Mouse (Mus musculus) NIH3T3 (cell line): Measurements from ENCODE around the gene Wdr26.
A peak's percentile ranks its signal among the peaks of the same experiment; 100 is the strongest.

ENCODE experiments used
- DNase-seq: peaks from one replicate; pipeline ENCODE4 v3.0.0-alpha.2; 2012; ENCODE audit warnings: low read depth

Gene Wdr26

GRCm38 (mm10) chr1:181211920-181212633 lies at the start of gene Wdr26:
Gene Wdr26 (minus strand): TSS chr1:181212001.
- peak; percentile 90 for DNase-seq

GRCm38 (mm10) chr1:181260949-181261696 lies 49.3 kb upstream of the Wdr26 start:
- DNase-seq = peak; percentile 60

- no peak for DNase-seq
Observed at GRCm38 (mm10) chr1:181260422-181260821, 48.6 kb upstream of the Wdr26 start.

- no peak for DNase-seq
Observed at GRCm38 (mm10) chr1:181259626-181260410, 48.0 kb upstream of the Wdr26 start.

GRCm38 (mm10) chr1:181259056-181259455 lies 47.3 kb upstream of the Wdr26 start:
- no peak for DNase-seq

DNA sequence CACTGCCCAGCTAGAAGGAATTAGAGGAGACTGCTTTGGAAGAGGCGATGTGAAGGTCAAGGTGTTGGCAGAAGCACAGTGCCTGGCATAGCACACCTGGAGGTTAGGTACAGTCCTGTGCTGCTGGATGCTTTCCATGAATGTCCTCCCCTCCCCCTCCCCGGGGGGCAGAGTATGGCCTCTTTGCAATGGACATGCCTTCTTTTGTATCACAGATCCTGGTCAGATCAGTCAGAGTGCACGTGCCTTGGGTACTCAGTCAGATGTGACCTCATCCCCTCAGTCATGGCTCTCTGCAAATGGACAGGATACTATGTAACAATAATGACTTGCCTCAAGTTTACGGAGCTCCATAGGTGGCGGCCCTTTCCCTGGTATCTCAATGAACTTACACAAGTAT lies 46.8 kb upstream of the Wdr26 start:
- DNase-seq = no peak

DNA sequence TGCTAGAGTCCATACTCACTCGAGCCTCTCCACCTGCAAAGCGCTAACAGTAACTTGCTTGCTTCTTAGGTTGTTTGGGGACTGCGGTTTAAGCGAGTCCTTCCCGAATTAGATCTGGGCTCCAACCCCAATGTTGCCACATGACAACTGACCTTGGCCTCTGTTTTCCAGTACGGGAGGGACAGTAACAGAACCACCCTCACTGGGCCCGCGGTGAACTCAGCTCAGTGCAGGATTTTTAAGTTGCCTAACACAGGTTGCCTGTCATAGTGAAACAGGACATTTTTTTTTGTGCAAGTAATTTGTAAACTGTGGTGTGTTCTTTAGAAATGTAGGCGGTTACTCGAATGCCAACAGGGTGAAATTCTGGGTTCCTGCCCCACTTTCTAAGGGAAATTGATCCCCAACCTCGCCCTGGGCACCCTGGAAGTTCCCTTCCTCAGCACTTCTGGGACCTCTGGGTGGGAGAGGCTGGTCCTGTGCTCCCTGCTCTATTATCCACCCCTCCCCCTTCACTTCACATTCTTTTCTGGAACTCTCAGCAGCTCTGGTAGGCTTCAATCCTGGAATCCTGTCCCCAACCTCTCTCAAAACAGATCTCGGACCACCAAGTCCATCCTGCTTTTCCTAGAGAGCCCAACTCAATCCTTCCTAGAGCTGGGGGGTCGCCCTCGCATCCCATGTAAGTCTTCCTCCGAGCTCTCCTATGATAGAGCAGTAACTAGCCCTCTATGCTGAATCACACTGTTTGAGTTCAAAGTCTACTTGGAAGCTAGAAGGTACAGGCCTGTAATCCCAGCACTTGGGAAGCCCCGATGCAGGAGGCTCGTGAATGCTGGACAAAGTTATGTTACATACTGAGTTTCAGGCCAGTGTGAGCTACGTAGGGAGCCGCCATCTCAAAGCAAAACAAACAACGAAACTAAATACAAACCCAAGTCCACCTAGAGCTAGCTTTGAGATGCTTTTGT lies 46.1 kb upstream of the Wdr26 start:
- DNase-seq = no peak

GRCm38 (mm10) chr1:181256689-181257584 lies 45.1 kb upstream of the Wdr26 start:
- peak; percentile 59 for DNase-seq

- peak; percentile 22 for DNase-seq
Observed at GRCm38 (mm10) chr1:181255891-181256688, 44.3 kb upstream of the Wdr26 start.

DNA sequence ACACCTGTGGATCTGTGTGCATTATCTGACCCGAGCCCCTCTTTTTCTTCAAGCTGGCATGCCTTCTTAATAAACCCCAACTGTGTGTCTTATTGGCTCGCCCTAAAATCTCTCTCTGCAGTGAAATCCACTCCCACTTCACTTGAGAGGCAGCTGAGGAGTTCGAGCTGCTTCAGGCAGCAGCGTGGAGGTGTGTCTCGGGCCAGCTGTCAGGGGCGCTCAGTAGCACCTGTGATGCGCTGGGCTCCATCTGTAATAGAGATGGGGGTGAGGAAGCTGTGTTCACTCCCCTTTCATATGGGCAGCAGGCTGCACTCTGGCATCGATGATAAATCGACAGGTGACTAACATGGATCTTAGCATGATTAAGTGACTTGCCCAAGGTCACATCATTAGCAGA lies 43.6 kb upstream of the Wdr26 start:
- DNase-seq = no peak

GRCm38 (mm10) chr1:181251624-181252023 lies 39.8 kb upstream of the Wdr26 start:
- no peak for DNase-seq

DNA sequence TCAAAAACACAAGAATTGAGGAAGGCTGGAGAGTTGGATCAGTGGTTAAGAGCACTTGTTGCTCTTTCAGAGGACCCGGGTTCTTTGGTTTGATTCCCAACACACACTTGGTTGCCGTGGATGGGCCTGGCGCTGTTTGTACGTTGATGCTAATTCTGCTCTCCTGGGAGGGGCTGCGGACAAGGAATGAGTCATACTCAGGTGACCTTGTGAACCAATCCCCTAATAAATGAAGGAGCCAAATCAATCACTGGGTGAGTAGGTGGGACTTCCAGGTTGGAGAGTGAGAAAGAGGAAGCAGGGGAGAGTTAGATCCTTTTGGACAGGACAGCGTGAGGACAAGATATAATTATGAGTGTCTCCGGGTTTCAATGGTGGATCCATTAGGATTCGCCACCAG lies 39.2 kb upstream of the Wdr26 start:
- no peak for DNase-seq

- DNase-seq = no peak
Observed at GRCm38 (mm10) chr1:181249537-181249936, 37.7 kb upstream of the Wdr26 start.

GRCm38 (mm10) chr1:181247175-181247574 lies 35.4 kb upstream of the Wdr26 start:
- DNase-seq = peak; percentile 59

DNA sequence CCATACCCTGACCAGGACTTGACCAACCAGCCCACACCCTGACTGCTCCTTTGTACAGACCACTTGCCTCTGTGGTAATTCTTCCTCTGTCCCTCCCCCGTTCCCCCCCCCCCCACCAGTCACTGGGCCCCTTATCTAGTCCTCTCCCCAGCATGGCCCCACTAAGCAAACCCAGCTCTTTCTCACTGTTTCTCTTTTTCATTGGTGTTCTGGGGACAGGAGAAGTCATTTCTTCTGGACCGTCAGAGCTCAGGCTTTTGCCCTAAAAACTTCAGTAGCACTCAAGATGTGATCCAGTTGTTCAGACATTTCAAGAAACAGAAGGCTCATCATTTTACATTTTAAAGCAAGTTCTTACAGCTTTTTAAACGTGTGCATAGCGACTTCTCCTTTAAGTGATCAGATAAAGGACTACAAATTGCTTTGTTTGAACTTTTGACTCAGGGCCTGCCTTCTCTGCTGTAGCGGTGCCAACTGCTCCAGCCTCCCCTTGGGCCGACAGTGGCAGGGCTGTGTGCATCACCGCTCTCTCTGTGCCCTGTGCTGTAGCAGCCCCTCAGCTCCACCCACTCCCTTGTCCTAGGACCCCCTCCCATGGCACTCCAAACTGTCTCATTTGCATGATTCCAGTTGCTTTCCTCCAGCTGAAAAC lies 34.8 kb upstream of the Wdr26 start:
- peak; percentile 22 for DNase-seq

DNA sequence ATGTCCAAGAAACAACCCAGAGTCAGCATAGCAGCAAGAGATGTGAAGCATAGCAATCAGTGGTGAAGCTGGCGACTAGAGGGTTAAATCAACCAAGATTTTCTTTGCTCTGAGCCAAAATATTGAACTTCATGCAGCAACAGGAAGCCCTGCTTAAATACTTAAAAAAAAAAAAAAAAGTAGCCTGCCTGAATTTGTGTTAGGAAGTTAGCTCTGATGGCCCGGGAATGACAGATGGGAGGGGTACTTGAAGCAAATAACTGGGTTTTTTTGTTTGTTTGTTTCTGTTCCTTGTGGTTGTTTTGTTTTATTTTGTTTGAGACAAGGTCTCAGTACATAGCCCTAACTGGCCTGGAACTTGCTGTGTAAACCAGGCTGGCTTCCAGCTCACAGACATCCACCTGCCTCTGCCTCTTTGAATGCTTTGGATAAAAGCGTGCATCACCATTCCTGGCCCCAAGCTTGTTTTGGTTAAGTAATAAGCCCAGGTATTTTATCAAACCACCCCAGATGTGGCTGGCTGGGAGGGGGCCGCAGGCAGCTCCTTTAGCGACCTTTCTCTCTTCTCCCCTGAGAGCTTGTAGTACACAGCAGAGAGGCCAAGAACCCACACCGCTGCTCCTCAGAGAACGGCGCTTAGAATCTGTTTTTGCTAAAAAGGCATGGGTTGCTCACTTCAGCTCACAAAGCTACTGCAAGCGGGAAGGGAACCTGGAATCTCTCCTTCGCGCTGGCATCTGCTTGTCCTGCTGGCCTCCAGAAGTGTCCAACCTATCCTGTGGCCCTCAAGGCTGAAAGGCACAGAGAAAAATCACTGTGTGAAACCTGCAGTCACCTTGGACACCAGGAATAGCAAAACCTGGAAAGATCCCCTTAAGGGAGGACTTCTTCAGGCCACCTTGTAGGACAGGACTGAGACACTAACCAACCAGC lies 34.0 kb upstream of the Wdr26 start:
- no peak for DNase-seq

DNA sequence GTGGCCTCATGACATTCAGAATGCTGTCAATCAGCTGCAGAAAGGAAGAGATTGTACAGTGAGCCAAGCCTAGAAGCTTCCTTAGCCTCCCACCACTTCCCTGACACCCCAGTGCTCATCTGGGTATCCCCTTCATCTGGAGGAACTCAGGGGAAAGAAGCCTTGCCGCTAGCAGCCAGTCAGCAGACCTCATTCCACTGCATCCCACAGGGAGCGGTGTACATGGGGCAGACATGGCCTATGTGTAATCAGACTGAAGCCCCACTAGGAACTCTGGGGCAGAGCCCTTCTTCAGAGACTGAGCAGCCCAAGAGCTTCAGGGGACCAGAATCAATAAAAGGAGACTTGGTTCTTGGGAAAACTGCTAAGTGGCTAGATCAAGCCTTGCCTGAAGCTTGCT lies 33.3 kb upstream of the Wdr26 start:
- DNase-seq = no peak

DNA sequence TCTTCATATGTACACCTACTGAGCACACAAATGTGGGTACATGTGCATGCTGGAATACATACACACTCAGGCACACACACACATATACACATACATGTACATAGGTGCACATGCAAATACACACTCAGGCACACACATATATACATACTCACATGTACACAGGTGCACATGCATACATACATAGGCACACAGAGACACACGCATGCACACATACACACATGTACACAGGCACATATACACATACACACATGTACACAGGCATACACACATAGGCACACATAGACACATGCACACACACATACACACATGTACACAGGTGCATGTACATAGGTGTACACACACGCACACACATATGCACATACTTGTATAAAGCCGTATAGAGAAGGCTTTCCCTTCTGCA lies 29.4 kb upstream of the Wdr26 start:
- DNase-seq = no peak
